Mouse (Mus musculus): ENCODE measurements around the gene Ptrh1.

DNA sequence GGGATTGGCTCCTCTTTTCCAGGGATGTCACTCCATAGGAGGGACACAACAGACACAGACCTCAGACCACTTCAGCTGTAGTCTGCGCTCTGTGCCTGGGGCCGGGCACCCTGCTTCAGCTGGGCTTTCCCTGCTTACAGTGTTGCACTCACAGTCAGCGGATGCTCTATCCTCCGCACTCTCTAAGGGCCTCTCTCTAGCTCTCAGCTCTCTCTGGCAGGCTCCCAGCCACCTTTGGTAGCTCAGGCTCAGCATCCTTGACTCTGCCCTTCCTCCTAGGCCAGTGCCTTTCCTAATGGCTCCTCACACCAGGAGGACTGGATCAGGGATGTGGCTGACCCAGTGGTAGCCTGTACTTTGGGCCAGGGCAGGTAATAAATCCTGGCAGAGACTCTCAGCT lies 43.7 kb upstream of the Ptrh1 start:
- TF ChIP-seq CTCF (IDR thresholded peaks at IDR 0.05; ENCODE audit: low read depth, low read length), result no peak
- TF ChIP-seq POLR2A (IDR thresholded peaks at IDR 0.05; ENCODE audit: borderline replicate concordance, low read depth, low read length), result no peak

Measured in bone marrow macrophage, adult 2 months (primary cell).